Mouse (Mus musculus): ENCODE results near the gene Sf3a3.

Sf3a3 gene

DNA sequence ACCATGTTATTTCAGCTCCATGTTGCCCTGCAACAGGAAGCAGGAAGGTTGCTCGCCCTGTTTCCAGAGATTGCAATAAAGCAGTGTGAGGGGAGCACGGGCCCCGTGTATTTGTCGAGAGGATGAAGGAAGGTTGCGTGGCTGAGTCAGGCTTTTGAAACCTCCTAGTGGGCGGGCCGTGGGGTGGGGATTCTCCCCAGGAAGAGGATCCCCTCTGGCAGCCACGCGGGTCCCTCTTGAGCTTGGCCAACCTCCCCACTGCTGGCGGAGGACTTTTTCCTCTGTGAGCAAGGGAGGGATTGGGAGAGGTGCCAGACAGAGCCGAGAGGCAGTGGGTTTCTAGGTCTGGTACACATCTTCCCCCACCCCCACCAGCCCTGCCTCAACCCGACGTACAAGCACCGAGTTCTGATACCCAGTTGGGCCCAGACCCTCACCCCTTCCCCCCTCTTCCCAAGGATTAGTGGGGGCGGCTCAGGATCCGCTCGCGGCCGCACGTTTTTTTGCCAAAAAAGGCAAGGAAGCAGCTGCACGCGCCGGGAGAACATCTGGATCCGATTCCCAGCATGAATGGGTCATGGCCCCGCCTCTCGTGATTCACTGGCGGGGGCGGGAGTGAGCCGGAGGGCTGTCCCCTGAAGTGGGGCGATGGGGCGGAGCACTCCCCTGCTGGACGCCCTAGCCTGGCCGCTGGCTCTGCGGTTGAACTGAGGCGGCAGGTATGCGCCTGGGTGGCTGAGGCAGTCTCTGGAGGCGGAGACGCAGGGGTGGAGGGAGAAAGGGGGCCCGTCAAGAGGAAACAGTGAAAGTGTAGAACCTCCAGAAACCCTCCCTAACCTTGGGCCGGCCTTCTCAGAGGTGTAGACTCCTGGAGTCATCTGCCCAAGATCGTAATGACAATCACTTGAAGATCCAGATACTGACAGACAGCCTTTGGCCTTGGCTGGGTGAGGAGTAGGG, 5.8 kb upstream of the Sf3a3 start:
- peak; percentile 28; the same call in 1 of the 2 replicates for TF ChIP-seq GATA4 (IDR thresholded peaks at IDR 0.05; ENCODE audit: insufficient replicate concordance, low read length)

- TF ChIP-seq GATA4 (IDR thresholded peaks at IDR 0.05; ENCODE audit: insufficient replicate concordance, low read length) = no peak
Observed at GRCm38 (mm10) chr4:124709961-124710446, 4.6 kb upstream of the Sf3a3 start.

DNA sequence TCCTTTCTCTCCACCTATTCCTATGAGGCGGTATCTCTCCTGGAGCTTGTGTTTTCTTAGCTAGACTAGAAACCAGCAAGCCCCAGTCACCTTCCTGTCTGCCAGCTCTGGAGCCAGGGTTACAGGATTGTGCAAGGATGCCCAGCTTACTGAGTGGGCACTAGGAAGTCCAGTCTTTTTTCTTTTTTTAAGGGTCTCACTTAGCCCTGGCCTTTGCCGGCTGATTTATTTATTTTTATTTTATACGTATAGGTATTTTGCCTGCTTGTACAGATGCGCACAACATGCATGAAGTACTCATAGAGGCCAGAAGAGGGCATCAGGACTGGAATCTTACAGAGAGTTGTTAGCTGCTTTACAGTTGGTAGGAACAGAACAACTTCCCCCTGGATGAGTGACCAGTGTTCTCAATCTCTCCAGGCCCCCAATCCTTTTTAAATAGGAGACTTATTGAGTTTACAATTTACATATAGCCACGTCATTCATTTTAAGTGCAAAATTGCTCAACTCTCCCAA, 3.7 kb upstream of the Sf3a3 start:
- no peak for TF ChIP-seq GATA4 (IDR thresholded peaks at IDR 0.05; ENCODE audit: insufficient replicate concordance, low read length)

GRCm38 (mm10) chr4:124712618-124713017, 2.0 kb upstream of the Sf3a3 start:
- TF ChIP-seq GATA4 (IDR thresholded peaks at IDR 0.05; ENCODE audit: insufficient replicate concordance, low read length) = no peak

DNA sequence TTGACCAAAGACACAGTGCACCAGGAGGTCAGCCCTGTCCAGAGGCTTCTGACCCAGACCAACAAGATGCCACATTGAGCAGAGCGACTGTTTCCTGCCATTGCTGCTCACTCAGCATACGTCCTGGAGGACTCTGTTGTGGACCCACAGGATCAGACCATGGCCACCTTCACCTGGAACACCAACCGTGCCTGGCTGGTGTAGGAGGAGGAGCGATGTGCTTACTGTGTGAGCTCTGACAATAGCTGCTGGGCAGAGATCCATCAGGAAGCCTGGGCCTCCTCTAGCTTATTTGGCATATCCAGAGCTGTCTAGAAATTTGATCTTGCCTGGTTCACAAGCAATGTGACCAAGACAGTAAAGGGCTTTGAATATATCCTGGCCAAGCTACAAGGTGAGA, 4.5 kb downstream of the Sf3a3 start:
- no peak for TF ChIP-seq GATA4 (IDR thresholded peaks at IDR 0.05; ENCODE audit: insufficient replicate concordance, low read length)

DNA sequence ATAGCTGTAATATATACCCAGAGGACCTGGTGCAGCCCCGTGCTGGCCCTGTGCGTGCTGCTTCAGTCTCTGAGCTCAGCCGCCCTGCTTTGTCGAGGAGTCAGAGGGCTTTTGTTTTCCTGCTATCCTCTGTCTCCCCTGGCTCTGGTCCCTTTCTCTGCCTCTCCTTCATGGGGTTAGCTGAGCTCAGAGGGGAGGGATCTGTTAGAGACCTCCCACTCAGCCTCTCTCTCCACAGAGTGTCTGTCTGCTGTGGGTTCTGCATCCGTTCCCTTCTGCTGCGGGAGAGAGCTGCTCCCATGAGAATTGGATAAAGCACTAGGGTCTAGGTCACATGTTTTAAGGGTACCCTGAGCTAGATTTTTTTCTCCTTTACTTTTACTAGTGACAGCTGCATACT, 11.5 kb downstream of the Sf3a3 start:
- no peak for TF ChIP-seq GATA4 (IDR thresholded peaks at IDR 0.05; ENCODE audit: insufficient replicate concordance, low read length)

DNA sequence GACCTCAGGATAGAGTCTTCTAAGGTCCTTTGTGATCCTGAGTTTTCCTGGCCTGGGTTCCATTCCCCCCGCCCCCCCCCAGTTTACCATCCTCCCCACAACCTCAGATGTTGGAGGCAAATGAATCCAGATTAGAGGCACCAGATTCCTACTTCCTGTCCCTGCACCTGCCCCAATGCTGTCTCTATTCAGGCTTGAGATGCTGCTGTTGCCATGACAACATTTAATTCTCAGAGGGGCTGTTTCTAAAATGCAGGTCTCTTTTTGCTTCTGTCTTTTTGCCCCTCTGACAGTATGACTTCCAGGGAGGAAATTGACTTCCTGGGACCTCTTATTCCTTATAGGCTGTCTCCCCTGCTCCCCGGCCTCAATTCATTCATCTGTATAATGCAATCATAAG, 22.4 kb downstream of the Sf3a3 start:
- no peak for TF ChIP-seq GATA4 (IDR thresholded peaks at IDR 0.05; ENCODE audit: insufficient replicate concordance, low read length)

DNA sequence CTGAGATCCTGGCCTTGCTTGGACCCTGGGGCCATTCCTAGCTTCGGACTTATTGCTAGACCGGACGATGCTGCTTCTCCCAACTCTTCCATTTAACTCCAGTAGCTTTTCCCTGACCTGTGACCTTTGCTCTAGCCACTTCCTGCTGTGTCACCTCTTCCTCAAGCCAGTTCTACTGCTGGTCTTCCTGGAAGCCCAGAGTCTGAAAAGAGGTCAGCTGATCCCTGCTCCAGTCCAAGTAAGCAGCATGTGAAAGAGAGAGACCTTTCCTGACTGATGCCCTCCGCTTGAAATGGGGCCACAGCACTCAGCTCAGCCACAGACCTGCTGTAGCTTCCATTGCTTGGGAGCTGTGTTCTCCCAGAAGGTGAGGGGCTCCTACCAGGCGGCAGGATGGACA, 22.9 kb downstream of the Sf3a3 start:
- TF ChIP-seq GATA4 (IDR thresholded peaks at IDR 0.05; ENCODE audit: insufficient replicate concordance, low read length) = no peak

GRCm38 (mm10) chr4:124738013-124738412, 23.4 kb downstream of the Sf3a3 start:
- TF ChIP-seq GATA4 (IDR thresholded peaks at IDR 0.05; ENCODE audit: insufficient replicate concordance, low read length) = no peak

- no peak for TF ChIP-seq GATA4 (IDR thresholded peaks at IDR 0.05; ENCODE audit: insufficient replicate concordance, low read length)
Observed at GRCm38 (mm10) chr4:124738783-124739182, 24.2 kb downstream of the Sf3a3 start.

GRCm38 (mm10) chr4:124741376-124742343, 27.1 kb downstream of the Sf3a3 start, which contains the start of gene Inpp5b:
Inpp5b (plus strand) TSS chr4:124741850.
- no peak for TF ChIP-seq GATA4 (IDR thresholded peaks at IDR 0.05; ENCODE audit: insufficient replicate concordance, low read length)

GRCm38 (mm10) chr4:124742839-124743238, 28.3 kb downstream of the Sf3a3 start:
- no peak for TF ChIP-seq GATA4 (IDR thresholded peaks at IDR 0.05; ENCODE audit: insufficient replicate concordance, low read length)

DNA sequence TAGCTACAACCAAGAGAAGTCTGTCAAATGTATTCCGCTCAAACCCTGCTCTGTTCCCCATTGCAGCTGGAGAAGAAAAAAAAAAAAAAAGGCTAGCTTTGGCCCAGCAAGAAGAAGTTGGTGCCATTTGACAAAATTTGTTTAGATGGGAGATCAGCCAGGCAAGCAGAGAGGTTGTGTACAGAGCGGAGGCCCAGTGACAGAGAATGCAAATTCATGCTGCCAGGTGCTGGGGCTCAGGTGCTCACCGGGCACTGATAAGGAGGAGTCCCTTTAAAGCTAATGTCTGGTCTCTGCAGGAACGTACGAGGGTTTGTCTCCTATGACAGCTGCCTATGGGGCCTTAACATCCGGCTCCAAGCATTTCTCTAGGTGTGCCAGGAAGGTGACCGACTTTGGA, 32.0 kb downstream of the Sf3a3 start:
- TF ChIP-seq GATA4 (IDR thresholded peaks at IDR 0.05; ENCODE audit: insufficient replicate concordance, low read length) = peak; percentile 96

DNA sequence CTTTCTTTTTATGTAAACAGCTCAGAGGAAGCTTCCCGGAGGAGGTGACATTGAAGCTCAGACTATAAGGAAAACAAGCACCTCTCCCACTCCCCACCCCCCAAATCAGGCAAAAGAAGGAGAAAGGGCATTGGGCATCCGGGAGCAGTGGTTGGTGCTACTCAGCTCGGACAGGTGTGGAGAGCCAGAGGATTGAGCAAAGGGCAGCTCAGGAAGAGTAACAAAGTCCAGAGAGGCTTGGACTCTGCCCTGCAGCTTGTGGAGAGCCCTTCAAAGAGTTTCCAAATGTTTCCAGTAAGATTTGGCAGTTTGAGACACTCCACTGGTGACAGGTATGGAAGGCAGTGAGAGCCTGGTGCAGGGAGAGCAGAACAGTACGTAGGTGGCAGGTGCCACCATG, 33.3 kb downstream of the Sf3a3 start:
- no peak; the same call in 1 of the 2 replicates for TF ChIP-seq GATA4 (IDR thresholded peaks at IDR 0.05; ENCODE audit: insufficient replicate concordance, low read length)
